Comparison of ENCODE assay signal across 13 mouse cellular contexts in genomic region chr19:45587509-45588292, GRCm38 (mm10).
"Had no signal": no experiment of that assay in that cellular context is flagged by ENCODE, and none has a peak within 500 bp of the region (broad histone marks: within the 10 kb centered on the region; RNA-seq: fewer than 3 reads in every experiment).

No protein-coding gene starts in this region.

- ATAC-seq: lung, postnatal 0 days; midbrain, embryonic 13.5 days had no signal

- H3K4me2 ChIP-seq: liver, embryonic 11.5 days; liver, embryonic 15.5 days; midbrain, embryonic 13.5 days; neural tube, embryonic 15.5 days had no signal

- H3K4me1 ChIP-seq: neural tube, embryonic 15.5 days had no signal

- H3K27me3 ChIP-seq: liver, embryonic 15.5 days had no signal

- H3K9ac ChIP-seq: liver, embryonic 15.5 days; midbrain, embryonic 13.5 days; neural tube, embryonic 15.5 days had no signal

- H3K9me3 ChIP-seq: limb, embryonic 10.5 days; liver, embryonic 15.5 days; midbrain, embryonic 13.5 days; neural tube, embryonic 15.5 days had no signal

- DNase-seq: kidney, postnatal 10 days; kidney, postnatal 4 days; lung, adult 2 months; lung, postnatal 36 days; thymus, postnatal 14 days had no signal

- H3K27ac ChIP-seq: left cerebral cortex, adult 2 months; limb, embryonic 10.5 days; liver, embryonic 15.5 days; midbrain, embryonic 13.5 days; neural tube, embryonic 15.5 days; stomach, postnatal 0 days had no signal

- H3K36me3 ChIP-seq: limb, embryonic 10.5 days; liver, embryonic 15.5 days had no signal

- H3K4me3 ChIP-seq: left cerebral cortex, adult 2 months; limb, embryonic 10.5 days; liver, embryonic 15.5 days; midbrain, embryonic 13.5 days; neural tube, embryonic 15.5 days had no signal
